Mouse (Mus musculus): ENCODE measurements at regions not wholly inside any gene's neighbourhood (a gene's known extent, or its start where the extent isn't known, plus 50 kb on each side); places are given as distances from the start of the nearest gene placed in this dataset.
"Not testable (repeated sequence)": the region's sequence is repeated elsewhere in the genome, so short reads cannot be mapped to it uniquely, and the experiment has no call there.

GRCm38 (mm10) chr1:42542846-42543549 lies 152.6 kb upstream of the Pou3f3 start:
- DNase-seq (ENCODE audit: low read depth) = no peak

DNA sequence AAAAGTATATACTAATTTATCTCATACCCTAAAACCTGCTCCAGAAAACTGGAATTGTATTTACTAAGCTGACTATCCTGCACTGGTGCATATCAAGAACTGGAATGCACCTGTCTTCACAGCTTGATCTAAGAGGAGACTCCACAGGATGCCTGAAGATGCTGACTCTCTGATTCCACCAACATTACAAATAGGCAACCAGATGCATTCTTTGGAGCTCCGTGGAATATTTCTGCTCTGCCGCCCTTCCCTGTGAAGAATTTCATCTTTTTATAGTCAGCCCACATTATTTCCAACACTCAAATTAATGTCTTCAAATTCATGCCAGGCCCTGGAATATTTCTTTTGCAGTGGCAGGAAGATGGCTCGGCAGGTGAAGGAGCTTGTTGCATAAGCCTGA lies 148.7 kb upstream of the Pou3f3 start:
- no peak for DNase-seq (ENCODE audit: low read depth)

GRCm38 (mm10) chr1:42557301-42557700 lies 138.3 kb upstream of the Pou3f3 start:
- no peak for DNase-seq (ENCODE audit: low read depth)

- no peak for DNase-seq (ENCODE audit: low read depth)
These were observed 127.9 kb upstream of the Pou3f3 start for GRCm38 (mm10) chr1:42567640-42568039.

DNA sequence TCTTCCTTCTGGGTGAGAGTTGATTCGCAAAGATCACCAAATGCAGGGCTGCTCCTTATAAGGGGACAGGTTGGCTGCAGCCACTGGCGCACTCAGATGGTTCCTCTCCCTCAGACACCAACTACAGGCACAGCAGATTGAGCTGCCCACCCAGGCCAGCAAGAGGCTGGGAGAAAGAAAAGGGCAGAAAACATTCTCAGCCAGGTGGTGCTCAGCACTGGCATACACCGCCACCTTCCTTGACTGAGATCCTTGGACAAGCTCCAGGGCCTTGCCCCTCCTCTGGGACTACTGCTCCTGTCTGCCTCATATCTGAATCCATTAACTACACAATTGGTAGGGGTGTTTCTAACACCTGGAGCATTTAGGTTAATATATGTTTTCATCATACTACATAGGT lies 110.4 kb upstream of the Pou3f3 start:
- DNase-seq (ENCODE audit: low read depth) = no peak

DNA sequence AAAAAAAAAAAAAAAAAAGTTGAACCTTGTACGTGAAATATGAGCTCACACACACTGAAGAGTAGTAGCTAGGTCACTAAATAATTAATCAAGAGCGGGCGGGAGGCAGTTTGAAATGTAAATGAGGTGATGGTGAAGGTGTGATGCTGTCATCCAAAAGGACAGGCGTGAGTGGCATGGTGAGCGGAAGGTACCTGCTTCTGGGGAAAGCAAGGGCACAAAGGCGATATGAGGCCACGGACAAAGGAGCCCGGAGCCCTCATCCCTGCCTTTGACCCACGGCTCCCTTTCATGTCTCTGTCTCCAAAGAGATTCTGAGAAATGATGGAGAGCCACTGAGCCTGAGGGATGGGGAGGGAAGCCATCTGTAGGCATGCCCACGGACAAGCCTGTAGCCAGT lies 107.1 kb upstream of the Pou3f3 start:
- DNase-seq (ENCODE audit: low read depth) = no peak

- DNase-seq (ENCODE audit: low read depth) = no peak
These were observed 106.1 kb upstream of the Pou3f3 start for GRCm38 (mm10) chr1:42589442-42589841.

GRCm38 (mm10) chr1:42591855-42592254 lies 103.7 kb upstream of the Pou3f3 start:
- no peak for DNase-seq (ENCODE audit: low read depth)

GRCm38 (mm10) chr1:42597065-42597464 lies 98.5 kb upstream of the Pou3f3 start:
- no peak for DNase-seq (ENCODE audit: low read depth)

DNA sequence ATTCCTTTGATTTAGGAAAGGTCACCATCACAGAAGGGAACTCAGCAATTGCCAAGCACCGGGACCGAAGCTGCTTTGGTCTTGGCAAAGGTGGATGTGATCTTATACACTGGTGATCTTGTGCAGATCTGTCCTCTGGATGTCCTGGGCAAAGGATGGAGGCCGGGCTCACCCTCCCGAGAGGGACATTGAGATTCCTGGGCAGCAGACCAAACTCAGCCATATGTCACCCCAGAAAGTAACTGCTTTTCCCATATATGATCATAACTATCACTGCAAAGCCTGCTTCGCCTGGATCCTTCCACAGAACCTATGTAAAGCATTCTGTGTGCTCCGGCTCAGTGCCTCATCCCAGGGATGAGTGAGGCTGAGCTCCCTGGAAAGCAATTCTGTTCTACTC lies 96.3 kb upstream of the Pou3f3 start:
- no peak for DNase-seq (ENCODE audit: low read depth)

GRCm38 (mm10) chr1:42606251-42606650 lies 89.3 kb upstream of the Pou3f3 start:
- no peak for DNase-seq (ENCODE audit: low read depth)

DNA sequence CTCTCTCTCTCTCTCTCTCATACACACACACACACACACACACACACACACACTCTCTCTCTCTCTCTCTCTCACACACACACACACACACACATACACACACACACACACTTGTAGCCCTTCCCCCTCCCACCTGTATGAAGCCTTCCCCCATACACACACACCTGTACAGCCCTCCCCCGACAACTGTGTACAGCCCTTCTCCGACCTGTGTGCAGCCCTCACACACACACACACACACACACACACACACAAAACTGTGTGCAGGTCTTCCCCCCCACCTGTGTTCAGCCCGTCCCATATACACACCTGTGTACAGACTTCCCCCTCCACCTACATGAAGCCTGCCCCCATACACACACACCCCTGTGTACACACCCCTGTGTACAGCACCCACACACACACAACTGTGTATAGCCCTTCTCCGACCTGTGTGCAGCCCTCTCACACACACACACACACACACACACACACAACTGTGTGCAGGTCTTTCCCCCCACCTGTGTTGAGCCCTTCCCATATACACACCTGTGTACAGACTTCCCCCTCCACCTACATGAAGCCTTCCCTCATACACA lies 88.0 kb upstream of the Pou3f3 start:
- not testable (repeated sequence) for DNase-seq (ENCODE audit: low read depth)

DNA sequence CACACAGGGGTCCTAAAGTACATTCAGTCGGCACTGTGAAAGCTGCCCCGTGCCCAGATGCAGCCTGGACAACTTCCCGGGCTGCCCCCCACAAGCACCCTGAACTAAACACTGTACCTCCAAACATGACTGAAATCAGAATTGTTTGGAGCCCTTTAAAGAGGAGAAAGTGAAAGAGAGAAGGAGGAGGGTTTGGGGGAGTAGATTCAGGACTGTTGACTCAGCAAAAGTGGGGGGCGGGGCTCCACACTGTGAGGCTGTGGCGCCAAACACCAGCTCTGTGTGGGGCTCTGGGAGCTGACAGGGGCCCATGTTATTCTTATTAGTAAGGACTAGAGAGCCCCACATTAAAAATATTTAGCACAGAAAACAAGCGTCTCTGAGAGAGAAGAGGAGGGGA lies 71.8 kb upstream of the Pou3f3 start:
- no peak for DNase-seq (ENCODE audit: low read depth)

- no peak for DNase-seq (ENCODE audit: low read depth)
These were observed 66.8 kb upstream of the Pou3f3 start for GRCm38 (mm10) chr1:42628800-42629199.

DNA sequence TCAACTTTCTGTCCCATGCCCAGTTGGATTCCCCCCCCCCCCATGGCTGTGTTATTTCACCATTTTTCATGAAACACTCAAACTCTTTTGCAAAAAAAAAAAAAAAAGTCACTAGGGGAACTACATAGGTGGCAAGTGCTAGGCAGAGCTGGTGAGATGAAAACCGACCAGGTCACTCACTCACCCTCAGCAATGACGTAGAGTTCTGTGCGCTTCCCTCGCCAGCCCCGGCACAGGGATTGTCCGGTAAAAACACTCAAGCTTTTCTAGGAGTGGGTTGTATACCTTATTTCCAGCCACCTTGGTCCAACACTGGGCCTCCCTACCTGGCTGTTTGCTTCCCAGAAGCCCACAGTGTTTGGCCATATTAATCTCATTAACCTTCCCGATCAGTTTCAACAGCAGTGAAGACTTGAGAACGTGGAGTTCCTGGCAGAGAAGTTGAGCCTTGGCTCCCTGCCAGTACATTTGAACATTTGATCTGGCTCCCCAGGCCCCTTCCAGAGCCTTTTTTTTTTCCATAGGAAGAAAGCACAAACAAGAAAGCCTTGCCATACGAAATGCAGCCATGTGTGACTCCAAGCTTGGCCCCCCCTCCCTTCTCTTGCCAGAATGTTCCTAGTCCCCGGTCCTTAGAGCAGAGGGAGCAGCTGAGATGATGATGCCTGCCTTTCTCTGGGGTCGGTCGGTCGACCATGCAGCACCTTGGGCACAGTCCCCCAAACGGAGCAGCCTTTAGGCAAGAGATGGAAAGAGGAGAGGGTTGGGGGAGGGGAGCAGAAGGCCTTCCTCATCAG lies 65.9 kb upstream of the Pou3f3 start:
- DNase-seq (ENCODE audit: low read depth) = no peak

DNA sequence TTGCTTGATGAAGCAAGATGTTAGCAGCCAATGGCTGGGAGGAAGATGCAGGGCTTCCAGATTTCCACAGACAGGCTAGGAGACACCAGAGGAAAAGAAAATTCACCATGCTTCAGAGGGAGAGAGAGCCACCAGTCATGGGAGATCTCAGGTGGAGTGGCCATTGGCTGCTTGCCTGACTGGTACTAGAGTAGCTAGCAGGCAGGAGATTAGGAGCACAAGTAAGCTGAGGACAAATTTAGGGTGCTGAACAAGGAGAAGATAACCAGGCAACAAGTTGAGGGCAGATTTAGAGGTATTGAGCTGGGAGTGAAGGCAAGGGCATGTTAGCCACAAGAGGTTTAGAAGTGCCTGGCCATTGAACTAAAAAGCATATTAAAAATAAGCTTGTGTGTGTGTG lies 63.3 kb upstream of the Pou3f3 start:
- no peak for DNase-seq (ENCODE audit: low read depth)

GRCm38 (mm10) chr1:42636558-42636957 lies 59.0 kb upstream of the Pou3f3 start:
- no peak for DNase-seq (ENCODE audit: low read depth)
